Mouse (Mus musculus) bone marrow, adult 2 months (tissue): ENCODE measurements around the gene Wdr4. TPM values are rescaled to one million over a fixed set of nuclear protein-coding genes. Genes with fewer than 3 reads are reported as not detected.

ENCODE experiments used
- H3K27ac ChIP-seq: fragments of 200-500 bp; 2 replicates; pipeline ENCODE4 v1.5.1; 2012; ENCODE audit warnings: low read depth, mild to moderate bottlenecking, control low read depth, inconsistent platforms, low read length; ENCODE audit not compliant: control insufficient read depth, poor library complexity, insufficient read depth
- H3K4me1 ChIP-seq: fragments of 200-500 bp; 2 replicates; pipeline ENCODE4 v1.6.1; 2011; ENCODE audit warnings: low read length; ENCODE audit not compliant: control insufficient read depth, insufficient read depth
- H3K4me3 ChIP-seq: fragments of 200-500 bp; replicated peaks from 2 replicates; pipeline ENCODE3; 2011; ENCODE audit warnings: mild to moderate bottlenecking, low read depth, low read length, control low read depth; ENCODE audit not compliant: control insufficient read depth
- CTCF ChIP-seq: fragments of 200-500 bp; IDR thresholded peaks from 2 replicates; pipeline ENCODE4 v1.5.1; 2011; ENCODE audit warnings: low read length, control low read depth; ENCODE audit not compliant: control insufficient read depth, insufficient read depth
- POLR2A ChIP-seq: fragments of 200-500 bp; IDR thresholded peaks from 2 replicates; pipeline ENCODE4 v1.6.1; 2011; ENCODE audit warnings: low read depth, mild to moderate bottlenecking, control low read depth, low read length, borderline replicate concordance; ENCODE audit not compliant: control insufficient read depth
- WGBS: fragments of 180-500 bp; shearing (Covaris S2); methylation state at CpG from one replicate; pipeline ENCODE4 v1.1.7; 2018; 5-methylcytosine and 5-hydroxymethylcytosine counted together
- polyA plus RNA-seq: library from polyadenylated mRNA; stranded (reverse); fragments of >200 nt; gene quantifications from 2 replicates; pipeline ENCODE4 v1.2.4, GENCODE M21; 2011; ENCODE audit warnings: low replicate concordance; ENCODE audit not compliant: missing spikeins, insufficient read depth, insufficient read length

The Wdr4 gene
- polyA plus RNA-seq, 1 experiment: 13.6 TPM

DNA sequence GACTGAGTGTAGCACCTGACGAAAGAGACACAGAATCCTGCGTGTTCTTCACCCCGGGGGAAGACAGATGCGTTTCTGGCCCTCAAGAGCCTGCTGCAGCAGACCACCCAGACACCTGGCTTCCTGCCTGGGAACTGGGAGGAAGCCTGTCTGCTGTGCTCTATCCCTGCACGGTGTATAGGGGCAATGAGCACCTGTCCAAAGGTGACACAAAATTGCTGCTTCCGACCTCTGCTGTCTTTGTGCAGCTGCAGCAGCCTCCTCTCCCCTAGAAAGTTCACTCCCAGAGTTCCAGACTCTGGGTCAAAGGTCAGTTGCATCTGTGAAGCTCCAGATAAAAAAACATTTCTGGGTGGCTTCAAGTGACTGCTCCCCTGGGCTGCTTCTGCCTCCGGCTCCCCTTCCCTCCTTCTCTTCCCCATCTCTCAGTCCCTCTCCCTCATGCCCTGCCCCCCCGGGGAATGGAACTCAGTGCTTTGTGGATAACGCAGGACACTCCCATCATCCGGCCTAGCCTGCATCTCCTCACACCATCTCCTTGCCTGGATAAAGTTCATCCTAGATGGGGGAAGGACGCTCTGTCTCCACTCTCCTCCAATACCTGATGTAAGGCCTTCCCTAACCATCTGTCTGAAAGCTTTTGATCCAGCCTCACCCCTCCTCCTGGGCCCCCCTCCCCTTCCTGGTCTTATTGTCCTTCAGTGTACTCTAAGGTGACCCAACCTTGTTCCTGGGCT lies 40.5 kb downstream of the Wdr4 start:
- no peak overlapping the region for H3K4me3 ChIP-seq
- H3K4me1 ChIP-seq: no peaks in the 10 kb centered on the region; the same call in 1 of the 2 replicates
- TF ChIP-seq CTCF (no peak), POLR2A (no peak)
- WGBS: 76% methylated on average over 11 of the region's 11 CpGs
- H3K27ac ChIP-seq: no peak overlapping the region; the same call in 1 of the 2 replicates

DNA sequence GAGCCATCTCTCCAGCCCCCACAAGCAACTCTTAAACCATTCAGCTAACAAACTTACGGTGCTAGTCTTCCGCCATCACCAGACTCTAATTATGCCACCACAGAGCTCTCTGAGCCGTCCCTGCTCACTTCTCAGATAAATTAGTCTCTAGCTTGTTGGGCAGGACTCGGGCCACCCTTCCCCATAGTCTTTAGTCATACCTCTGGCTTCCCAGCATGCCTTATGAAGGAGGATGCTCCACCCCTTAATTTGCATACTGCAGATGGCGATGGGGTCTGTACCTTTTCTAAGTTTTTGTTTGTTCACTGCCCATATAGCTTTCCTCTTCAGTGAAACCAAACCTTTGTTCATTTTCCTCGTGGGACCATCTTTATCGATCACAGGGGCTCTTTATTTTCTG lies 41.2 kb downstream of the Wdr4 start:
- TF ChIP-seq CTCF: no peak
- TF ChIP-seq POLR2A: no peak
- WGBS: 65% methylated on average over 7 of the region's 7 CpGs
- Histone ChIP-seq H3K27ac (no peak overlapping the region), H3K4me3 (no peak overlapping the region), H3K4me1 (no peaks in the 10 kb centered on the region; the same call in 1 of the 2 replicates)

DNA sequence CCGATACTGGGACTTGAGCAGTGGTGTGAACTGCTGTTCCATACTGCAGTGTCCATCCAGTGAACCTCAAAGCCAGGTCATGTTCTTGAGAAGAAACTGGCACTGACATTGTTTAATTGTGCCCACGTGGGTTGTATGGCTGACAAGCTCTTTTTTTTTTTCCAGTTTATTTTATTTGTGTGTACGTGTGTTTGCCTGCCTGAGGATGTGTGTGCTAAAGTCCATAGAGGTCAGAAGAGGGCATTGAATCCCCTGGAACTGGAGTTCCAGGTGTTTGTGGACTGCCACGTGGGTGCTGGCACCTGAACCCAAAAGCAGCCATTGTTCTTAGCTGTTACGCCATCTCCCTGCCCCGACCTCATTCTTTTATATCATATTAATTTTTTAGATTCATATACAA lies 45.4 kb downstream of the Wdr4 start:
- no peaks in the 10 kb centered on the region for H3K4me1 ChIP-seq

GRCm38 (mm10) chr17:31470766-31471418 lies 48.9 kb downstream of the Wdr4 start:
- Histone ChIP-seq H3K27ac (no peak overlapping the region), H3K4me1 (no peaks in the 10 kb centered on the region), H3K4me3 (no peak overlapping the region)
- 77% methylated on average over 5 of the region's 5 CpGs for WGBS
- no peak for TF ChIP-seq CTCF
- no peak for TF ChIP-seq POLR2A

More for the DNA sequence above, 45.4 kb downstream of the Wdr4 start:
- H3K27ac ChIP-seq: no peak overlapping the region
- no peak for TF ChIP-seq POLR2A
- TF ChIP-seq CTCF: no peak
- H3K4me3 ChIP-seq: no peak overlapping the region
- 73% methylated on average over 6 of the region's 6 CpGs for WGBS

DNA sequence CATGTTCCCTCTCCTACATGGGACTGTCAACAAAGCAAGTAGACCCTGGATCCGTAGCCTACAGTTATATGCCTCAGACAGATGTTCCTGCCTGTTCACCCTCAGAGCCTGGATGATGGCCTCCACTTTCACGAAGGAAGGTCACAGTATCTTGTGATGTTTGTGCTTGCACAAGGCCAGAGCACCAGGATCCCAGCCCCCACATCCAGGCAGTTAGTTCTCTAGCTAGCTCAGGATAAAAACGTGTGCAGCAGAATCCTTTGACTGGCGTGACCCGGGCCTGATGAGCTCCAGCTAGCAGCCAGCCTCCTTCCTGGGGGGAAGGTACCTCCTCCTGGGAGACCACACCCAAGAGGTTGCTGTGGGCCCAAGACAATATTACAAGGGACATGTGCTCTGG lies 51.3 kb downstream of the Wdr4 start:
- TF ChIP-seq CTCF: no peak
- TF ChIP-seq POLR2A: no peak
- WGBS: 64% methylated on average over 5 of the region's 5 CpGs
- H3K4me3 ChIP-seq: no peak overlapping the region
- H3K4me1 ChIP-seq: no peaks in the 10 kb centered on the region
- H3K27ac ChIP-seq: no peak overlapping the region

DNA sequence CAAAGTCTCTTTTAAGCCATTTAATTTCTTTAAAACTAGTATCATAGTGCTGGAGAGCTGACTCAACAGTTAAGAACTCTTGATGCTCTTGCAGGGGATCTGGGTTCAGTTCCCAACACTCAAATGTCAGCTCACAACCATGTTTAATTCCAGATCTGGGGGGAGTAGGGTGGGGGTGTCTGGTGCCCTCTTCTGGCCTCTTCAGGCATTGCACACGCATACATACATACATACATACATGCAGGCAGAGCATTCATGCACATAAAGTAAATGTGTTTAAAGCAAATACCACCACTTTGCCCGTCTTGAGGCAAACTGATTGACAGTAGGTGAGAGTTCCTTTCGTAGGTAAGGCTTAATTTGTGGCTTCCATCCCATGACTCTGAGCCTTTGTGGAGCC lies 52.9 kb downstream of the Wdr4 start:
- 78% methylated on average over 3 of the region's 3 CpGs for WGBS
- no peak overlapping the region for H3K4me3 ChIP-seq
- no peak overlapping the region for H3K27ac ChIP-seq
- no peaks in the 10 kb centered on the region for H3K4me1 ChIP-seq
- TF ChIP-seq CTCF (peak; percentile 49; the same call in 1 of the 2 replicates), POLR2A (no peak)

GRCm38 (mm10) chr17:31462506-31462905 lies 57.3 kb downstream of the Wdr4 start:
- WGBS: 69% methylated on average over 2 of the region's 2 CpGs
- Histone ChIP-seq H3K4me1 (no peaks in the 10 kb centered on the region), H3K4me3 (no peak overlapping the region), H3K27ac (no peak overlapping the region)
- TF ChIP-seq POLR2A (no peak), CTCF (no peak)

- 79% methylated on average over 4 of the region's 4 CpGs for WGBS
- H3K4me3 ChIP-seq: no peak overlapping the region
- H3K4me1 ChIP-seq: no peaks in the 10 kb centered on the region
- no peak overlapping the region for H3K27ac ChIP-seq
- no peak for TF ChIP-seq CTCF
- no peak for TF ChIP-seq POLR2A
Measured at GRCm38 (mm10) chr17:31460416-31460815, 59.4 kb downstream of the Wdr4 start.
